Comparison of ENCODE assay signal across 31 mouse cellular contexts in the genomic region with DNA sequence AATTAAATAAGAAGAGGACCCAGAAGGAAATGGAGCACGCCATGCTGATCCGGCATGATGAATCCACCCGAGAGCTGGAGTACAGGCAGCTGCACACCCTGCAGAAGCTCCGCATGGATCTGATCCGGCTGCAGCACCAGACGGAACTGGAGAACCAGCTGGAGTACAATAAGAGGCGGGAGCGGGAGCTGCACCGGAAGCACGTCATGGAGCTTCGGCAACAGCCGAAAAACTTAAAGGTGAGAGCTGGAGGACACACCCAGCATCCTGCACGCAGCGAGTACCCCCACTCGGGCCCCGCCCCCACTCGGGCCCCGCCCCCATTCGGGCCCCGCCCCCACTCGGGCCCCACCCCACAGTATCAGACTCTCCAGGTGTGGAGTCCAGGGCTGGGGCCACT. TPM values are rescaled to one million over a fixed set of nuclear protein-coding genes. Genes with fewer than 3 reads are reported as not detected.
A peak's percentile ranks its signal among the peaks of the same experiment; 100 is the strongest.
DNase-seq lines count a peak whose midpoint lies in the region; ATAC-seq and TF ChIP-seq lines count a peak whose summit lies in the region.
"Had no signal": no experiment of that assay in that cellular context is flagged by ENCODE, and none has a peak within 500 bp of the region (broad histone marks: within the 10 kb centered on the region; RNA-seq: fewer than 3 reads in every experiment).

No protein-coding gene starts in this region.

- no peak overlapping the region for H3K27ac ChIP-seq in heart, embryonic 12.5 days (ENCODE audit: poor library complexity, severe bottlenecking)
- no peak overlapping the region for H3K27ac ChIP-seq in ES-E14 (ENCODE audit: insufficient read depth, low read depth, low read length, poor library complexity, severe bottlenecking)
- H3K27ac ChIP-seq: embryonic facial prominence, embryonic 10.5 days; embryonic facial prominence, embryonic 13.5 days; forebrain, embryonic 13.5 days; heart, embryonic 13.5 days; hindbrain, embryonic 12.5 days; hindbrain, embryonic 15.5 days; intestine, embryonic 15.5 days had no signal

- no peak for DNase-seq in heart, adult 8-10 months (ENCODE audit: low spot score)
- no peak for DNase-seq in ES-E14 (ENCODE audit: low read depth, low spot score)
- DNase-seq in thymus, postnatal 25 days, result no peak
- no peak for DNase-seq in thymus, postnatal 10 days (ENCODE audit: low spot score in 2 of 2)
- DNase-seq: adrenal gland, adult 8-10 months; adrenal gland, postnatal 25 days; cerebellum, adult 11-12 months; cerebellum, adult 8-10 months; cerebellum, postnatal 10 days; cerebellum, postnatal 36 days; embryo, embryonic 11 days; gastrocnemius, postnatal 10 days; gastrocnemius, postnatal 36 days; heart, adult 11 months; heart, postnatal 14 days; heart, postnatal 4 days; kidney, adult 2 months had no signal

- no peaks in the 10 kb centered on the region for H3K4me1 ChIP-seq in heart, embryonic 12.5 days (replicated peaks)
- peaks cover 20% of the 10 kb centered on the region for H3K4me1 ChIP-seq in E14TG2a.4 (replicated peaks; ENCODE audit: low read depth, low read length)
- H3K4me1 ChIP-seq in ES-E14 (ENCODE audit: control insufficient read depth in 2 of 2, insufficient read depth in 2 of 2, low read length in 2 of 2, poor library complexity in 1 of 2), result peaks cover 0 to 3% of the 10 kb centered on the region in 2 experiments; a peak in 2 of 4 replicates
- H3K4me1 ChIP-seq: embryonic facial prominence, embryonic 10.5 days; embryonic facial prominence, embryonic 13.5 days; forebrain, embryonic 13.5 days; heart, embryonic 13.5 days; hindbrain, embryonic 12.5 days; hindbrain, embryonic 15.5 days; intestine, embryonic 15.5 days had no signal

- ATAC-seq in heart, embryonic 12.5 days (ENCODE audit: insufficient number of reproducible peaks, low FRiP score), result 0 out of 2 replicates have a peak, but pooled peaks have one; percentile 11
- ATAC-seq: activated CD4-positive, CD25-positive, alpha-beta regulatory T cell, adult 4 months; forebrain, embryonic 13.5 days; forebrain, embryonic 16.5 days; Patski had no signal

- TF ChIP-seq CTCF in E14TG2a.4 (conservative IDR thresholded peaks at IDR 0.05; ENCODE audit: low read length), result no peak

- H3K36me3 ChIP-seq in heart, embryonic 12.5 days, result peaks cover 45% of the 10 kb centered on the region
- peaks cover 18% of the 10 kb centered on the region; the same call in 1 of the 2 replicates for H3K36me3 ChIP-seq in E14TG2a.4 (ENCODE audit: insufficient read depth, low read length)
- peaks cover 5% of the 10 kb centered on the region; the same call in 1 of the 2 replicates for H3K36me3 ChIP-seq in ES-E14 (ENCODE audit: control insufficient read depth, insufficient read depth, low read length, poor library complexity, severe bottlenecking)

- no peak overlapping the region for H3K4me2 ChIP-seq in heart, embryonic 12.5 days
- H3K4me2 ChIP-seq: embryonic facial prominence, embryonic 13.5 days; forebrain, embryonic 13.5 days; heart, embryonic 13.5 days; hindbrain, embryonic 12.5 days; hindbrain, embryonic 15.5 days; intestine, embryonic 15.5 days had no signal

- H3K4me3 ChIP-seq in heart, embryonic 12.5 days, result no peak overlapping the region
- H3K4me3 ChIP-seq in E14TG2a.4 (replicated peaks; ENCODE audit: low read length), result peak overlapping the region; percentile 13; the same call in 1 of the 2 replicates
- 0 out of 4 replicates have a peak overlapping the region, but pooled peaks have one; percentile 4 to 48 for H3K4me3 ChIP-seq in ES-E14 (ENCODE audit: insufficient read depth in 1 of 2, low read depth in 1 of 2, low read length in 2 of 2, poor library complexity in 1 of 2, severe bottlenecking in 1 of 2)
- H3K4me3 ChIP-seq: embryonic facial prominence, embryonic 10.5 days; embryonic facial prominence, embryonic 13.5 days; erythroblast, embryonic 14.5 days; forebrain, embryonic 13.5 days; heart, embryonic 13.5 days; hindbrain, embryonic 12.5 days; hindbrain, embryonic 15.5 days; intestine, embryonic 15.5 days had no signal

- in situ Hi-C loops in ES-E14 (cut with MboI; ENCODE audit: low sequenced_read_pairs in 2 of 2, unreplicated experiment in 2 of 2), result no loop called here

- WGBS in heart, embryonic 12.5 days, result 80% methylated on average over 21 of the region's 21 CpGs

- no peak overlapping the region for H3K9ac ChIP-seq in heart, embryonic 12.5 days
- peak overlapping the region; percentile 24; the same call in 1 of the 2 replicates for H3K9ac ChIP-seq in ES-E14 (ENCODE audit: insufficient read depth, low read depth, low read length, poor library complexity, severe bottlenecking)
- H3K9ac ChIP-seq: embryonic facial prominence, embryonic 13.5 days; forebrain, embryonic 13.5 days; heart, embryonic 13.5 days; hindbrain, embryonic 12.5 days; hindbrain, embryonic 15.5 days; intestine, embryonic 15.5 days had no signal

- no peaks in the 10 kb centered on the region for H3K27me3 ChIP-seq in heart, embryonic 12.5 days (replicated peaks)
- H3K27me3 ChIP-seq in E14TG2a.4 (ENCODE audit: insufficient read depth, low read length), result no peaks in the 10 kb centered on the region
- H3K27me3 ChIP-seq: embryonic facial prominence, embryonic 13.5 days; forebrain, embryonic 13.5 days; heart, embryonic 13.5 days; hindbrain, embryonic 12.5 days; hindbrain, embryonic 15.5 days; intestine, embryonic 15.5 days; Patski had no signal

- H3K9me3 ChIP-seq in heart, embryonic 12.5 days (replicated peaks), result peaks cover 6% of the 10 kb centered on the region
- H3K9me3 ChIP-seq in E14TG2a.4 (ENCODE audit: low read length) (no peaks in the 10 kb centered on the region), ES-E14 (ENCODE audit: control insufficient read depth, insufficient read depth, low read depth, low read length) (no peaks in the 10 kb centered on the region)
- H3K9me3 ChIP-seq: embryonic facial prominence, embryonic 13.5 days; forebrain, embryonic 13.5 days; G1E; hindbrain, embryonic 12.5 days; hindbrain, embryonic 15.5 days; intestine, embryonic 15.5 days had no signal

TF ChIP-seq in ES-E14, 5 proteins besides CTCF, POLR2A, EP300 and RAD21:
- TF ChIP-seq ZNF384 (IDR thresholded peaks at IDR 0.05; ENCODE audit: low read depth, low read length) (no peak), CHD2 (IDR thresholded peaks at IDR 0.05; ENCODE audit: low read depth, low read length) (no peak), MAFK (IDR thresholded peaks at IDR 0.05; ENCODE audit: insufficient read depth, low read depth, low read length) (no peak), HCFC1 (IDR thresholded peaks at IDR 0.05; ENCODE audit: borderline replicate concordance, insufficient read depth, low read length) (no peak), ZC3H11A (IDR thresholded peaks at IDR 0.05; ENCODE audit: borderline replicate concordance, low read depth, low read length) (no peak)

RNA-seq across cellular contexts. Expression of gene Pebp1, which starts 23.9 kb away (rescaled TPM):
- polyA plus RNA-seq in heart, embryonic 12.5 days (2016; fragmentation: Nextera tagmentation; extraction: Ambion mirVana), result 516 and 534 TPM in 2 replicates
- 100 to 1,000 TPM; 440 to 578 (median 532) TPM for total RNA-seq in heart, adult 8-10 months (2022)
- total RNA-seq in ES-E14 (2012; rRNA removed), result 367 and 381 TPM in 2 replicates

RNA-seq across cellular contexts. Expression of gene Vsig10, which starts 55.3 kb away (rescaled TPM):
- polyA plus RNA-seq in heart, embryonic 12.5 days (2016; fragmentation: Nextera tagmentation; extraction: Ambion mirVana), result 8.4 and 9.0 TPM in 2 replicates
- total RNA-seq in heart, adult 8-10 months (2022), result 1 to 10 TPM; 5.0 to 7.0 (median 6.3) TPM
- total RNA-seq in ES-E14 (2012; rRNA removed), result 11.7 and 25.7 TPM in 2 replicates
- polyA plus RNA-seq: erythroblast, embryonic 14.5 days had no signal
